Mouse (Mus musculus) neural tube, embryonic 14.5 days (tissue): ENCODE data around the gene Pes1. TPM values are rescaled to one million over a fixed set of nuclear protein-coding genes. Genes with fewer than 3 reads are reported as not detected.

Experiments used
- ATAC-seq: fragments of 200-750 bp; cut with Nextera tagmentation; 2 replicates; pipeline ENCODE4 v1.8.0; 2017; ENCODE audit warnings: low read depth, mild to moderate bottlenecking, moderate TSS enrichment, moderate library complexity
- H3K27ac ChIP-seq: fragments of 300-500 bp; sonication (generic); 2 replicates; pipeline ENCODE4 v1.5.1; 2014; ENCODE audit warnings: low read depth, mild to moderate bottlenecking, control low read depth, low read length, moderate library complexity, mixed read lengths
- H3K27me3 ChIP-seq: fragments of 300-500 bp; sonication (generic); 2 replicates; pipeline ENCODE4 v1.6.1; 2014; ENCODE audit warnings: low read length; ENCODE audit not compliant: control insufficient read depth, insufficient read depth
- H3K36me3 ChIP-seq: fragments of 300-500 bp; sonication (generic); 2 replicates; pipeline ENCODE4 v1.6.1; 2014; ENCODE audit warnings: low read length, mixed read lengths; ENCODE audit not compliant: control insufficient read depth, insufficient read depth
- H3K4me1 ChIP-seq: fragments of 300-500 bp; sonication (generic); 2 replicates; pipeline ENCODE4 v1.6.1; 2014; ENCODE audit warnings: low read length; ENCODE audit not compliant: control insufficient read depth, insufficient read depth
- H3K4me2 ChIP-seq: fragments of 300-500 bp; sonication (generic); 2 replicates; pipeline ENCODE4 v1.6.1; 2014; ENCODE audit warnings: mild to moderate bottlenecking, low read depth, low read length, control low read depth
- H3K4me3 ChIP-seq: fragments of 300-500 bp; sonication (generic); 2 replicates; pipeline ENCODE4 v1.5.1; 2014; ENCODE audit warnings: low read depth, low read length, control low read depth, mixed read lengths
- H3K9ac ChIP-seq: fragments of 300-500 bp; sonication (generic); replicated peaks from 2 replicates; pipeline ENCODE4 v1.6.1; 2014; ENCODE audit warnings: low read depth, mild to moderate bottlenecking, control low read depth, low read length, mixed read lengths
- H3K9me3 ChIP-seq: fragments of 300-500 bp; sonication (generic); 2 replicates; pipeline ENCODE4 v1.6.1; 2016; ENCODE audit warnings: low read length; ENCODE audit not compliant: control insufficient read depth
- WGBS: fragments of 180-500 bp; shearing (Covaris S2); extraction: QIAGEN DNeasy Blood & Tissue Kit; methylation state at CpG from one replicate; pipeline ENCODE4 v1.1.7; 2014; 5-methylcytosine and 5-hydroxymethylcytosine counted together
- polyA plus RNA-seq: library from polyadenylated mRNA; unstranded; fragments of >200 nt; fragmentation: Nextera tagmentation; extraction: Ambion mirVana; gene quantifications from 2 replicates; pipeline ENCODE4 v1.2.1, GENCODE M21; 2014

Gene Pes1
- polyA plus RNA-seq, 1 experiment from 2014 or later, result 42.4 TPM

DNA sequence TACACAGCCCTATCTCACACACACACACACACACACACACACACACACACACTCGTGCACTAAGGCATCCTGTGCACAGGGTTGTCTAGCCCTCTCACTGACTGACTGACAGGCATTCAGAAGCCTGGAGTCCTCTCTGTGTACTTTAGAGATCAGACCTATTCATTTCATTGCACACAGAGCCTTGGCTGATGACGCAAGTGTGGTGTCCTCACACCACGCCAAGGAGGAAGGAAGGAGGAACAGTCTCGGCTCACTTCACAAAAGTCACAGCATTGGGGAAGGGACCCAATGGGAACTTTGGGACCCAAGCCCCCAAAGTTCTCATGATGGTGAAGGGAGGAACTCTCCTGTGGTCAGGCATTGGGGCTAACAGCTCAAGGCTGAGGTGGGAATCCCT, 33.8 kb upstream of the Pes1 start:
- Histone ChIP-seq H3K9ac (no peak overlapping the region), H3K9me3 (no peaks in the 10 kb centered on the region), H3K4me1 (peaks cover 4% of the 10 kb centered on the region), H3K27ac (no peak overlapping the region), H3K4me2 (no peak overlapping the region), H3K36me3 (no peaks in the 10 kb centered on the region), H3K27me3 (no peaks in the 10 kb centered on the region), H3K4me3 (no peak overlapping the region)
- WGBS, result 88% methylated on average over 4 of the region's 4 CpGs
- no peak for ATAC-seq

DNA sequence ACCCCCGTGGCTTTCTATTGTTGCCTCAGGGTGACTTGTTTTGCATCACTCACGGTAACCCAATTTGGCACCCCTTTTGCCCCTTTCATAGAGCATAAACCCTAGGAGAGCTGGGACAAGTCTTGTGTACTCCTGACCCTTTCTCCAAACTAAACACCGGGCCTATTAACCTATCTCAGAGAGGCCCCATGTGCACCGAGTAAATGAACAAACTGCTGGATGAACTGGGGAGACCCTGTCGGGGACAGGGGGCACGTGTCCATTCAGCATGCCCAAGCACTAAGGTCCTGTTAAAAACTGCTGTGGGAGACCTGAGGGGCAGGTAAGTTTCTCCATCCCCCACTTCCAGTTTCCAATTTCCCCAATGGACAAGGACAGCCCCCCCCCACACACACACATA, 32.8 kb upstream of the Pes1 start:
- Histone ChIP-seq H3K4me3 (peak overlapping the region; percentile 33), H3K4me2 (peak overlapping the region; percentile 72), H3K9me3 (no peaks in the 10 kb centered on the region), H3K27ac (no peak overlapping the region), H3K36me3 (no peaks in the 10 kb centered on the region), H3K9ac (0 out of 2 replicates have a peak overlapping the region, but pooled peaks have one; percentile 37), H3K4me1 (peaks cover 4% of the 10 kb centered on the region), H3K27me3 (no peaks in the 10 kb centered on the region)
- no peak for ATAC-seq
- 22% methylated on average over 6 of the region's 6 CpGs for WGBS

- peaks cover 4% of the 10 kb centered on the region for H3K4me1 ChIP-seq
- H3K36me3 ChIP-seq, result no peaks in the 10 kb centered on the region
- WGBS, result under 1% methylated on average over 26 of the region's 26 CpGs
- H3K9ac ChIP-seq, result peak within 1 kb of the TSS; percentile 37
- no peaks in the 10 kb centered on the region for H3K27me3 ChIP-seq
- ATAC-seq, result peak; percentile 83
- no peak within 1 kb of the TSS for H3K27ac ChIP-seq
- peak within 1 kb of the TSS; percentile 33 for H3K4me3 ChIP-seq
- peak within 1 kb of the TSS; percentile 72 for H3K4me2 ChIP-seq
- no peaks in the 10 kb centered on the region for H3K9me3 ChIP-seq
These were observed 32.1 kb upstream of the Pes1 start, which contains the start of gene Tcn2 for GRCm38 (mm10) chr11:3931511-3932211. Gene Tcn2 (minus strand): TSS chr11:3932159.

- H3K27me3 ChIP-seq, result no peaks in the 10 kb centered on the region
- H3K36me3 ChIP-seq, result no peaks in the 10 kb centered on the region
- H3K4me3 ChIP-seq, result no peak overlapping the region
- 90% methylated on average over 9 of the region's 9 CpGs for WGBS
- no peak overlapping the region for H3K4me2 ChIP-seq
- H3K27ac ChIP-seq, result no peak overlapping the region
- H3K9ac ChIP-seq, result no peak overlapping the region
- peaks cover 4% of the 10 kb centered on the region for H3K4me1 ChIP-seq
- H3K9me3 ChIP-seq, result no peaks in the 10 kb centered on the region
- ATAC-seq, result no peak
These were observed 30.0 kb upstream of the Pes1 start for GRCm38 (mm10) chr11:3933756-3934285.

GRCm38 (mm10) chr11:3935135-3935534, 28.6 kb upstream of the Pes1 start:
- no peak overlapping the region for H3K4me2 ChIP-seq

DNA sequence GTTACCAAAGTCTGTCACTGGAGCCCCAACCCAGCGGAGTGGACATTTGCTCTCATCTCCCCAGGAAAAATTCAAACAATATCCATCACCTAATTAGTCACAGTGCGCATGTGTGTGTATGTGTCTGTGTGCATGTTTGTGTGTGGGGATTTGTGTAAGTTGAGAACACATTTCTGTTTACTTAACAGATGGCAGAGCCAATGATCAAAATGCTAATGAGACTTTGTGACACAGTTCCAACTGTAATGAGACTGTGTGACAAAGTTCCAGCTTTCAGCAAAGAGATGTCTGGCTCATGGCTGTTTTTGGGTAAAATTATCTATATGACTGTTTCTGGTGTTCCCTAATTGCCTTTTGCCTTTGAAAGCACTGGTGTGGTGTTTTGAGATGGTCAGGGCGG, 27.5 kb upstream of the Pes1 start:
- no peaks in the 10 kb centered on the region for H3K9me3 ChIP-seq
- H3K9ac ChIP-seq, result no peak overlapping the region
- no peaks in the 10 kb centered on the region for H3K36me3 ChIP-seq
- no peak overlapping the region for H3K27ac ChIP-seq
- H3K4me3 ChIP-seq, result no peak overlapping the region
- H3K4me1 ChIP-seq, result peaks cover 1% of the 10 kb centered on the region
- H3K27me3 ChIP-seq, result no peaks in the 10 kb centered on the region
- 81% methylated on average over 3 of the region's 3 CpGs for WGBS
- ATAC-seq, result no peak
- no peak overlapping the region for H3K4me2 ChIP-seq

More at GRCm38 (mm10) chr11:3935135-3935534, 28.6 kb upstream of the Pes1 start:
- Histone ChIP-seq H3K4me1 (peaks cover 4% of the 10 kb centered on the region), H3K36me3 (no peaks in the 10 kb centered on the region), H3K27ac (no peak overlapping the region), H3K9me3 (no peaks in the 10 kb centered on the region), H3K9ac (no peak overlapping the region), H3K4me3 (no peak overlapping the region), H3K27me3 (no peaks in the 10 kb centered on the region)
- 78% methylated on average over 4 of the region's 4 CpGs for WGBS
- ATAC-seq, result no peak

DNA sequence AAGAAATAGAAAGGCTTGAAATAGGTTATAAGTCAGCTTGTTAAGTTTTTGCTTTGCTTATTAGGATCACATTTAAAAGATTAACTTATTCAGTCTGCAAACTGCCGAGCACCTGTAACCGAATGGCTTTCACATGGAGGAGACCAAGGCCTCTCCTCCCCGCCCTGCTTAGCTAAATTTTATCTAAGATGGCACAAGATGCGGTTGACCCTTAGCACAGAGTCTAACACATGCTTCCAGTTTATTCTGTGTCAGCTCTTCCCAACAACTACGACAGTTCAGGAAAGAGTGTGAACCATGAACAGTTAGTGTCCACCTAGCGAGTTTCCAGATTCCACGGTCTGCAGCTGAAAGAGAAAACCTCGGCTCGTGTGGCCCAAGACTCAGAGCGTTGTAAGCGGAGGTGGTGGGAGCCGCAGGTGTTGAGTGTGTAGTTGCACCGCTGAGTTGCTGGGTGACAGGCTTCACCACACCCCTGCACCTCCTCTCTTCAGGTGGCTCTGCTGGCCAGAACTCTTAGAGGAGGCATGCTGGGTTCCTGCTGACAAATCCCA, 26.4 kb upstream of the Pes1 start:
- ATAC-seq, result no peak
- Histone ChIP-seq H3K4me2 (no peak overlapping the region), H3K27ac (no peak overlapping the region), H3K4me3 (no peak overlapping the region), H3K4me1 (no peaks in the 10 kb centered on the region), H3K9ac (no peak overlapping the region), H3K27me3 (no peaks in the 10 kb centered on the region), H3K36me3 (no peaks in the 10 kb centered on the region), H3K9me3 (no peaks in the 10 kb centered on the region)
- WGBS, result 86% methylated on average over 13 of the region's 13 CpGs

- H3K4me3 ChIP-seq, result no peak overlapping the region
- no peak overlapping the region for H3K4me2 ChIP-seq
- no peaks in the 10 kb centered on the region for H3K9me3 ChIP-seq
- WGBS, result 90% methylated on average over 7 of the region's 7 CpGs
- no peak overlapping the region for H3K27ac ChIP-seq
- H3K4me1 ChIP-seq, result no peaks in the 10 kb centered on the region
- ATAC-seq, result no peak
- H3K27me3 ChIP-seq, result no peaks in the 10 kb centered on the region
- H3K36me3 ChIP-seq, result no peaks in the 10 kb centered on the region
- H3K9ac ChIP-seq, result no peak overlapping the region
These were observed 22.4 kb upstream of the Pes1 start for GRCm38 (mm10) chr11:3941371-3941770.

- Histone ChIP-seq H3K9ac (no peak overlapping the region), H3K4me2 (no peak overlapping the region), H3K27ac (no peak overlapping the region), H3K36me3 (no peaks in the 10 kb centered on the region), H3K4me1 (no peaks in the 10 kb centered on the region), H3K9me3 (no peaks in the 10 kb centered on the region), H3K4me3 (no peak overlapping the region), H3K27me3 (no peaks in the 10 kb centered on the region)
- no peak for ATAC-seq
- 17% methylated on average over 1 of the region's 1 CpGs for WGBS
These were observed 17.4 kb upstream of the Pes1 start for GRCm38 (mm10) chr11:3946386-3946785.
